Mouse (Mus musculus) thymus, adult 2 months (tissue): ENCODE data around the gene Mrpl21.
A peak's percentile ranks its signal among the peaks of the same experiment; 100 is the strongest.

ENCODE experiments used
- CTCF ChIP-seq: fragments of 200-500 bp; IDR thresholded peaks from 2 replicates; pipeline ENCODE4 v1.5.1; 2012; ENCODE audit warnings: mild to moderate bottlenecking, control low read depth, low read length, moderate library complexity, borderline replicate concordance; ENCODE audit not compliant: control insufficient read depth, poor library complexity, insufficient read depth; ENCODE audit errors: extremely low read depth
- POLR2A ChIP-seq: fragments of 200-500 bp; IDR thresholded peaks from 2 replicates; pipeline ENCODE4 v1.6.1; 2012; ENCODE audit warnings: mild to moderate bottlenecking, low read length, control low read depth, moderate library complexity; ENCODE audit not compliant: control insufficient read depth, poor library complexity, insufficient read depth; ENCODE audit errors: extremely low read depth

- TF ChIP-seq CTCF: peak; percentile 76; the same call in 1 of the 2 replicates
- no peak for TF ChIP-seq POLR2A
These were observed 9.3 kb downstream of the Mrpl21 start for GRCm38 (mm10) chr19:3292028-3292427.
